Mouse (Mus musculus) ES-E14 (cell line): ENCODE results near the gene Scn1b. TPM values are rescaled to one million over a fixed set of nuclear protein-coding genes. Genes with fewer than 3 reads are reported as not detected.

ENCODE experiments used
- DNase-seq: peaks from one replicate; pipeline ENCODE4 v3.0.0-alpha.2; 2013; ENCODE audit warnings: low read depth, low spot score
- H3K27ac ChIP-seq: 2 replicates; pipeline ENCODE4 v1.5.1; 2012; ENCODE audit warnings: low read depth, mild to moderate bottlenecking, low read length, moderate library complexity, mixed read lengths; ENCODE audit not compliant: poor library complexity, insufficient read depth, severe bottlenecking
- H3K36me3 ChIP-seq: 2 replicates; pipeline ENCODE4 v1.6.1; 2012; ENCODE audit warnings: mild to moderate bottlenecking, low read length, moderate library complexity, mixed read lengths; ENCODE audit not compliant: control insufficient read depth, poor library complexity, insufficient read depth, severe bottlenecking
- H3K4me1 ChIP-seq, 2 experiments: fragments of 150-350 bp in 1 of 2; sonication (generic) in 1 of 2; 2 replicates each; pipeline ENCODE4 v1.6.1; 2012; ENCODE audit warnings: low read length in 2 of 2, mild to moderate bottlenecking in 1 of 2, mixed read lengths in 1 of 2; ENCODE audit not compliant: control insufficient read depth in 2 of 2, insufficient read depth in 2 of 2, poor library complexity in 1 of 2
- H3K4me3 ChIP-seq, 2 experiments: fragments of 150-350 bp in 1 of 2; sonication (generic) in 1 of 2; 2 replicates each; pipeline ENCODE4 v1.5.1; 2012; ENCODE audit warnings: low read length in 2 of 2, low read depth in 1 of 2, mild to moderate bottlenecking in 1 of 2, mixed read lengths in 1 of 2; ENCODE audit not compliant: insufficient read depth in 1 of 2, poor library complexity in 1 of 2, severe bottlenecking in 1 of 2
- H3K9ac ChIP-seq: 2 replicates; pipeline ENCODE4 v1.6.1; 2012; ENCODE audit warnings: low read depth, mild to moderate bottlenecking, low read length, mixed read lengths; ENCODE audit not compliant: poor library complexity, insufficient read depth, severe bottlenecking
- H3K9me3 ChIP-seq: fragments of 150-350 bp; sonication (generic); 2 replicates; pipeline ENCODE4 v1.6.1; 2012; ENCODE audit warnings: low read depth, mild to moderate bottlenecking, low read length; ENCODE audit not compliant: control insufficient read depth, insufficient read depth
- CHD2 ChIP-seq: IDR thresholded peaks from 2 replicates; pipeline ENCODE4 v1.6.1; 2014; ENCODE audit warnings: mild to moderate bottlenecking, low read depth, low read length, inconsistent platforms
- HCFC1 ChIP-seq: IDR thresholded peaks from 2 replicates; pipeline ENCODE4 v1.6.1; 2012; ENCODE audit warnings: low read length, inconsistent platforms, borderline replicate concordance; ENCODE audit not compliant: insufficient read depth
- MAFK ChIP-seq: IDR thresholded peaks from 2 replicates; pipeline ENCODE4 v1.6.1; 2014; ENCODE audit warnings: mild to moderate bottlenecking, low read depth, low read length, inconsistent platforms; ENCODE audit not compliant: insufficient read depth
- ZC3H11A ChIP-seq: IDR thresholded peaks from 2 replicates; pipeline ENCODE4 v1.6.1; 2012; ENCODE audit warnings: low read depth, mild to moderate bottlenecking, inconsistent platforms, low read length, borderline replicate concordance
- ZNF384 ChIP-seq: IDR thresholded peaks from 2 replicates; pipeline ENCODE4 v1.6.1; 2012; ENCODE audit warnings: low read depth, low read length, inconsistent platforms
- in situ Hi-C, 2 experiments: fragments of 600-800 bp; cut with MboI; formaldehyde crosslinking; loops; one replicate each; pipeline ENCODE4 v1.15.1; 2025; ENCODE audit warnings: low sequenced_read_pairs in 2 of 2, inconsistent platforms in 1 of 2; ENCODE audit not compliant: unreplicated experiment in 2 of 2
- total RNA-seq: library from RNA; depleted of rRNA; stranded (reverse); fragments of 300-350 nt; gene quantifications from 2 replicates; pipeline ENCODE4 v1.2.3, GENCODE M21; 2012; rRNA removed

Gene Scn1b
- total RNA-seq, 1 experiment: 16.3 TPM

DNA sequence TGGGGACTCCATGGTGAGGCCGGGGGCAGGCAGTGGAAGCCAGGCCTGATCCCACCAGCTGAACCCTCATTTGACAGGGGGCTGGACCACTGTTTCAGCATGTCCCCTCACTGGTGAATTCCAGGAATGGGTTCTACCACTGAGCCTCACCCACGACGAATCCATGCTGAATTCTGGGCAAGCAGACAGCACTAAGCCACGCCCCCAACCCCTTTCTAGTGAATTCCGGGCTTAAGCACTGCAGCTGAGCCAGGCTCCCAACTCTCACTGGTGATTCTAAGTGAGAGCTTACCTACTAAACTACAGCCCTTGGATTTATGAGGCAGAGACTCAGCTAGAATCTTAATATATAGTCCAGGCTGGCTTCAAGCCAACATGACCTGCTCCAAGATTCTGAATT lies 59.0 kb downstream of the Scn1b start:
- H3K9ac ChIP-seq: 0 out of 2 replicates have a peak overlapping the region, but pooled peaks have one; percentile 5
- H3K36me3 ChIP-seq: no peaks in the 10 kb centered on the region
- H3K4me1 ChIP-seq: peaks cover 0 to 5% of the 10 kb centered on the region in 2 experiments; a peak in 1 of 4 replicates
- H3K9me3 ChIP-seq: no peaks in the 10 kb centered on the region
- no peak for DNase-seq
- no peak overlapping the region for H3K27ac ChIP-seq
- in situ Hi-C loops: no loop called here
- no peak for TF ChIP-seq CHD2
- no peak for TF ChIP-seq HCFC1
- TF ChIP-seq MAFK: no peak
- TF ChIP-seq ZC3H11A: no peak
- no peak for TF ChIP-seq ZNF384
- peak overlapping the region; percentile 53 to 58; a peak in 3 of 4 replicates for H3K4me3 ChIP-seq

Other genes with a start within 250 kb of the Scn1b start
- gene Cd22, start 246.7 kb downstream of the Scn1b start, total RNA-seq: 0.16 and 0.45 TPM in 2 replicates
- 0.22 and 0.37 TPM in 2 replicates for gene Mag, start 212.1 kb downstream of the Scn1b start, total RNA-seq
- not detected in 2 replicates for gene Hamp2, start 202.3 kb downstream of the Scn1b start, total RNA-seq
- gene Hamp, start 183.0 kb downstream of the Scn1b start, total RNA-seq: not detected in 2 replicates
- 30.2 and 32.1 TPM in 2 replicates for gene Usf2, start 170.2 kb downstream of the Scn1b start, total RNA-seq
- 54.6 and 102 TPM in 2 replicates for gene Lsr, start 153.5 kb downstream of the Scn1b start, total RNA-seq
- gene Fam187b, start 153.2 kb downstream of the Scn1b start, total RNA-seq: 0.67 and 1.6 TPM in 2 replicates
- 9.6 and 16.0 TPM in 2 replicates for gene Fxyd5, start 84.5 kb downstream of the Scn1b start, total RNA-seq
- gene Fxyd7, start 75.5 kb downstream of the Scn1b start, total RNA-seq: not detected in 2 replicates
- 1.4 TPM in 1 of 2 replicates, not detected in the other for gene Fxyd1, start 69.8 kb downstream of the Scn1b start, total RNA-seq
- 0.16 and 0.18 TPM in 2 replicates for gene Lgi4, start 67.7 kb downstream of the Scn1b start, total RNA-seq
- gene Fxyd3, start 50.3 kb downstream of the Scn1b start, total RNA-seq: 2.2 and 3.2 TPM in 2 replicates
- gene Hpn, start 11.7 kb downstream of the Scn1b start, total RNA-seq: 14.5 and 28.2 TPM in 2 replicates
- gene Gramd1a, start 28.9 kb upstream of the Scn1b start, total RNA-seq: 44.2 and 76.2 TPM in 2 replicates
- not detected in 2 replicates for gene Scgb2b2, start 163.5 kb upstream of the Scn1b start, total RNA-seq
- gene Scgb1b2, start 164.8 kb upstream of the Scn1b start, total RNA-seq: not detected in 2 replicates
- not detected in 2 replicates for gene Scgb2b3, start 235.1 kb upstream of the Scn1b start, total RNA-seq
- gene Scgb1b3, start 248.6 kb upstream of the Scn1b start, total RNA-seq: not detected in 2 replicates